Mouse (Mus musculus): Measurements from ENCODE around the gene Fam71e2.
A peak's percentile ranks its signal among the peaks of the same experiment; 100 is the strongest.

Gene Fam71e2

GRCm38 (mm10) chr7:4739041-4739543, 32.0 kb downstream of the Fam71e2 start:
- DNase-seq (ENCODE audit: low spot score): no peak

GRCm38 (mm10) chr7:4732968-4733392, 38.1 kb downstream of the Fam71e2 start:
- no peak for DNase-seq (ENCODE audit: low spot score)

DNA sequence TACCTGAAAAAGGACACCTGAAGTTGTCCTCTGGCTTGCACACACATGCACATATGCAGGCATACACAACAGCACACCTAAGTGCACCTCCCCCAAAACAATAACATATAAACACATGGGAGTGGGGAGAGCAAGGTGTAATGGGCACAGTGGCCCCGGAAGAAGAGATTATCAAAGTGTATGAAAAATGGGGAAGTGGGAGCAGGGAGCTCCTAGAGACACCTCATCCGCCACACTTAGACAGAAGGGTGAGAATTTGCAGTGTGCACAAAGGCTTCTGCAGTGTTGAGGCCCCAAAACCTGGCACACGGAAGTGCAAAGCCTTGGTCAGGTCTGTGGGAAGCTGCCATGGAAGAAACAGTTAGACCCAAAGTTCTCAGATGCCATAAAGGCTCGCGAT, 40.0 kb downstream of the Fam71e2 start:
- no peak for DNase-seq (ENCODE audit: low spot score)

DNA sequence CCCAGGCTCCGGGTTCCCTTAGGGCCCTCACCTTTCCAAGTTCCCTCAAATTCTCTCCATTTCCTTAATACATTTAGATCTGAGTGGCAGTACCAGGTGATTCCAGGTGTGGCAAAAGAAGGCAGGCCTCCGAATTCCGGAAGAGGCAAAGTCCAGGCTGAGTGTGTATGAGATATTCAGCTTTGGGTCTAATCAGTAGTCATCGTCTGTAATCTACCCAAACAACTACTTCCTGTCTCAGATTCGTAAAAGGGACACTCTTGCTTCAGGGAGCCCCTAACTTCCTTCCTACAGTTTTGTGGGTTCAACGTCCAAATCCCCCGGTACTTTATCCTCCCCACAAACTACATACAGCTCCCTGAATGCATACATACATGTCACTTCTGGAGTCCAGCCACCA, 45.9 kb downstream of the Fam71e2 start, which contains the start of gene Tmem150b:
Gene Tmem150b (minus strand): TSS at position 81 of the 400 bp plus-strand sequence.
- no peak for DNase-seq (ENCODE audit: low spot score)

DNA sequence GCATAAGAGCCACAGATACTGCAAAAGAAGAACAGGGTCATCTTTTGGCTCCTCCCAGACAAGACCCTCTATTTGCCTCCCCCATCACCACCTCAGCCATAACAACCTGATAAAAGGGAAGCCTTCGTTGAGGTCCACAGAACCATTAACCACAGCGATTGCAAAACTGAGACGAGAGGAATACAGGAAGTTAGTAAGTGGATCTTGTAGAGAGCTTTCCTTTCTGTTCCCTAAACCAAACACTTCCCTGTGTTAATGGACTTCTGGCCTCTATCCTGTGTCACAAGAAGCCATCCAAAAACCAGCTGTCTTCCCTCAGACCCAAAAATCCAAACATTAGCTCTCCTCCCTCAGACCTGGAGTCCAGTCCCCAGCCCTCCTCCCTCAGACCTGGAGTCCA, 46.7 kb downstream of the Fam71e2 start:
- DNase-seq (ENCODE audit: low spot score): no peak

DNA sequence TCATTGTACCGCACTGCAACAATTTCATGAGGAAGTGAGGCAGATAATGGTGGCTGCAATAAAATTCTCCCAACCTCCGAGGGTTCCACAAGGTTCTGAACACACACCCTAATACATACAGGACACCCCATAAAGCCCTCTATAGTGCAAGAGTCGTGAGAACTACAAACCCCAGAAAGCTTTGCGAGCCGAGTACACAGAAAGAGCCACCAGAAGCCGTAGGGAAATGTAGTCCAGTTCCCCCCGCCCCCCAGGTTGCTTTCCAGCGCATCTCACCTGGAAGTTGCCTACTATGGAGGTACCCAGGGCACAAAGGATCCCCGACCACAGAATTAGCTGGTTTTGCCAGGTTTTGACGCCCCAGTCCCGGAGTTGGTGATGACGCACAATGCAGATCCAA, 47.6 kb downstream of the Fam71e2 start:
- DNase-seq (ENCODE audit: low spot score): no peak

GRCm38 (mm10) chr7:4719276-4719675, 51.8 kb downstream of the Fam71e2 start:
- DNase-seq (ENCODE audit: low spot score): no peak

DNA sequence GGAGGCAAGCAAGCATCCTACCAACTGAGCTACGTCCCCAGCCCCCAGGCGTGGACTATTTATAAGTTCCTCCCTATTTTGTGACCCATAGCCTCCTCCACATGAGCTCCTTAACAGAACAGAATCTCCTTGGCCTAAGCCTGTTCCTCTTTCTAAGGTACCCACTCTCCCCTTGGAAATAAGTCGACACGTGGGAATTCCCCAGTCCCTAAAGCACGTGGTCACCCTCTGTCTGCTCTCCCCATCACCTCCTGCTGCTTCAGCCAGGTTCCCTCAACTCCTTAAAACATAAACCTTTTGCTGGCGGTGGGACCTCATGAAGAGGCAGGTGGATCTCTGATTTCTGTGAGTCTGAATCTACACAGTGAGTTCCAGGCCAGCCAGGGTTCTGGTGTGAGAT, 54.1 kb downstream of the Fam71e2 start:
- no peak for DNase-seq (ENCODE audit: low spot score)

GRCm38 (mm10) chr7:4712594-4712993, 58.5 kb downstream of the Fam71e2 start:
- DNase-seq (ENCODE audit: low spot score): no peak

DNA sequence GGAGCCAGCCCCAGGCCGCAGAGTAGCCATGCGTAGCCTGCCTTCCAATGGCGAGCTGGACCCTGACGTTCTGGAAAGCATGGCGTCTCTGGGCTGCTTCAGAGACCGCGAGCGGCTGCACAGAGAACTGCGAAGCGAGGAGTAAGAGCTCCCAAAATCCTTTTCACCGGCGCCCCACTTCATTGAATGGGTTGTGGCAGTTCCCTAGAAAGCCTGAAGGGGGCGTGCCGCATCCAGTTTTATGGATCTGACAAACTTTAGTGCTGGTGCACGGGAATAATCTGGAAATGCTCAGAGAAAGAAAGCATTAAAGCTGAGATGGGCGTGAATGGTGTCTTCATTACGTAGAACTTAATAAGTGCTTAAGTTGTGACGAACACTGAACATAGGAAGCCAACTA, 66.0 kb downstream of the Fam71e2 start:
- peak; percentile 13 for DNase-seq (ENCODE audit: low spot score)
